In the genomic region with DNA sequence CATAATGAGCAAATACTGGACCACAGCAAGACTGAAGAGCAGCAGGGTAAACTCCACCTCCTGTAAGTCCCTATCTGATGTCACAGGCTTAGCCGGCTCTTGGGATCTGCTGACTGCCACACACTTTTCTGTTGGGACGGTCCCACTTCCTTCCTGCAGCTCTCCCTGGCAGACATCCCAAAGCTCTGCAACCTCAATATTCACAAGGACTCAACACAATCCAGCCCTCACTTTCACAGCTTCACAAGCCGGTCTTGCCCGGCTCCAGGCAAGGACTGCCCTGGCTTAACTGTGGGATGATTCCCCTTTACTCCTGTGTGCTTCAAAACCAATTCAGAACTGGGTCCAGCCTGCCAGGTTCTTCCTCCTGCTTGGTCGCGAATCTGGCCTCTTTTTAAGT, we compare ENCODE assay signal across 10 mouse cellular contexts. TPM values are rescaled to one million over a fixed set of nuclear protein-coding genes. Genes with fewer than 3 reads are reported as not detected.
DNase-seq lines count a peak whose midpoint lies in the region; ATAC-seq and TF ChIP-seq lines count a peak whose summit lies in the region.
"Had no signal": no experiment of that assay in that cellular context is flagged by ENCODE, and none has a peak within 500 bp of the region (broad histone marks: within the 10 kb centered on the region; RNA-seq: fewer than 3 reads in every experiment).

No protein-coding gene starts in this region.

- intact Hi-C loops in left cerebral cortex, postnatal 4 days (cut with DNase I), result no loop called here
- intact Hi-C loops in left cerebral cortex, adult 2 months (cut with DNase I), result no loop called here
- intact Hi-C loops in heart, adult 2 months (cut with DNase I), result no loop called here

- H3K9ac ChIP-seq in heart, adult 2 months (ENCODE audit: low read depth, low read length), result no peak overlapping the region
- H3K9ac ChIP-seq in hindbrain, embryonic 11.5 days (ENCODE audit: low read depth, low read length), result no peak overlapping the region

- peak; percentile 11 for DNase-seq in left cerebral cortex, postnatal 4 days
- no peak for DNase-seq in left cerebral cortex, adult 2 months (ENCODE audit: extremely low spot score in 1 of 2, low spot score in 2 of 2)
- peak; percentile 39 to 67 for DNase-seq in heart, adult 2 months
- peak; percentile 58 to 64 for DNase-seq in kidney, postnatal 25 days
- peak; percentile 40 for DNase-seq in skeletal muscle tissue, adult 2 months (ENCODE audit: low read depth, low spot score)
- DNase-seq in retina, postnatal 1 day, result no peak
- no peak for DNase-seq in hindbrain, embryonic 11.5 days (ENCODE audit: low spot score)
- no peak for DNase-seq in cerebellum, adult 9-10 months

- 7% methylated on average over 6 of the region's 6 CpGs for WGBS in heart, adult 2 months
- WGBS in hindbrain, embryonic 11.5 days, result 39% methylated on average over 6 of the region's 6 CpGs

- H3K27ac ChIP-seq in left cerebral cortex, adult 2 months, result no peak overlapping the region
- no peak overlapping the region for H3K27ac ChIP-seq in heart, adult 2 months
- no peak overlapping the region for H3K27ac ChIP-seq in hindbrain, embryonic 11.5 days (ENCODE audit: low read depth, low read length)

- H3K4me2 ChIP-seq in hindbrain, embryonic 11.5 days (replicated peaks; ENCODE audit: low read depth, low read length), result no peak overlapping the region

- no peak for TF ChIP-seq EP300 in heart, adult 2 months (IDR thresholded peaks at IDR 0.05; ENCODE audit: insufficient read depth, low read depth, low read length)

- no peak for TF ChIP-seq POLR2A in heart, adult 2 months (IDR thresholded peaks at IDR 0.05; ENCODE audit: insufficient read depth, low read depth, low read length)

- no peaks in the 10 kb centered on the region for H3K27me3 ChIP-seq in heart, adult 2 months (ENCODE audit: control insufficient read depth, insufficient read depth, low read length)
- H3K27me3 ChIP-seq in hindbrain, embryonic 11.5 days (ENCODE audit: control insufficient read depth, insufficient read depth, low read length), result no peaks in the 10 kb centered on the region

- peaks cover 5% of the 10 kb centered on the region for H3K4me1 ChIP-seq in heart, adult 2 months (ENCODE audit: control insufficient read depth, insufficient read depth, low read length)
- no peaks in the 10 kb centered on the region for H3K4me1 ChIP-seq in hindbrain, embryonic 11.5 days (replicated peaks; ENCODE audit: control insufficient read depth, insufficient read depth, low read length)

- TF ChIP-seq CTCF in left cerebral cortex, adult 2 months (IDR thresholded peaks at IDR 0.05), result no peak
- no peak for TF ChIP-seq CTCF in heart, adult 2 months (IDR thresholded peaks at IDR 0.05)

- H3K79me2 ChIP-seq in heart, adult 2 months (replicated peaks; ENCODE audit: control insufficient read depth, insufficient read depth, low read length), result no peaks in the 10 kb centered on the region; the same call in 1 of the 2 replicates

- ATAC-seq in hindbrain, embryonic 11.5 days (ENCODE audit: low FRiP score), result no peak

- no peaks in the 10 kb centered on the region; the same call in none of the 2 replicates for H3K36me3 ChIP-seq in heart, adult 2 months (ENCODE audit: control insufficient read depth, insufficient read depth, low read length)
- H3K36me3 ChIP-seq in hindbrain, embryonic 11.5 days (ENCODE audit: control insufficient read depth, insufficient read depth, low read length), result no peaks in the 10 kb centered on the region

- H3K4me3 ChIP-seq in left cerebral cortex, adult 2 months, result no peak overlapping the region
- no peak overlapping the region for H3K4me3 ChIP-seq in heart, adult 2 months
- H3K4me3 ChIP-seq in hindbrain, embryonic 11.5 days (ENCODE audit: low read depth, low read length), result no peak overlapping the region

- H3K9me3 ChIP-seq in hindbrain, embryonic 11.5 days (ENCODE audit: control insufficient read depth, low read length), result no peaks in the 10 kb centered on the region

RNA-seq across cellular contexts. Expression of a gene that starts 21.1 kb away (rescaled TPM):
- total RNA-seq in left cerebral cortex, postnatal 4 days (2021), result 10 to 100 TPM; 69.0 to 75.8 TPM
- total RNA-seq in left cerebral cortex, adult 2 months (2021), result 10 to 100 TPM; 85.7 to 88.7 TPM
- 10 to 100 TPM; 20.5 to 21.7 TPM for total RNA-seq in heart, adult 2 months (2021)
- 7.4 and 11.6 TPM in 2 replicates for polyA plus RNA-seq in heart, adult 2 months (2012; rRNA removed)
- 48.5 and 59.5 TPM in 2 replicates for polyA plus RNA-seq in hindbrain, embryonic 11.5 days (2014; fragmentation: Nextera tagmentation; extraction: Ambion mirVana)

RNA-seq across cellular contexts. Expression of a gene that starts 23.9 kb away (rescaled TPM):
- total RNA-seq in left cerebral cortex, postnatal 4 days (2021), result not detected
- total RNA-seq in left cerebral cortex, adult 2 months (2021), result not detected
- total RNA-seq in heart, adult 2 months (2021), result not detected
- polyA plus RNA-seq in heart, adult 2 months (2012; rRNA removed), result 0.08 and 0.18 TPM in 2 replicates
- polyA plus RNA-seq in hindbrain, embryonic 11.5 days (2014; fragmentation: Nextera tagmentation; extraction: Ambion mirVana), result 0.46 TPM in 1 of 2 replicates, not detected in the other
- total RNA-seq: MEL had no signal
- polyA plus RNA-seq: neural tube, embryonic 11.5 days had no signal

RNA-seq across cellular contexts. Expression of a gene that starts 46.5 kb away (rescaled TPM):
- 100 to 1,000 TPM; 147 to 148 TPM for total RNA-seq in left cerebral cortex, postnatal 4 days (2021)
- total RNA-seq in left cerebral cortex, adult 2 months (2021), result 10 to 100 TPM; 53.8 to 61.6 TPM
- total RNA-seq in heart, adult 2 months (2021), result 10 to 100 TPM; 29.2 to 31.4 TPM
- 12.5 and 20.4 TPM in 2 replicates for polyA plus RNA-seq in heart, adult 2 months (2012; rRNA removed)
- polyA plus RNA-seq in hindbrain, embryonic 11.5 days (2014; fragmentation: Nextera tagmentation; extraction: Ambion mirVana), result 79.5 and 83.0 TPM in 2 replicates

Comparison
In these comparisons a context has a peak if more than half of its experiments do, and no peak if none do; other contexts are left out.
1. DNase-seq: peak in left cerebral cortex, postnatal 4 days (single experiment), heart, adult 2 months (2 of 2), kidney, postnatal 25 days (2 of 2) and skeletal muscle tissue, adult 2 months (single experiment); none in left cerebral cortex, adult 2 months (0 of 2), retina, postnatal 1 day (single experiment), hindbrain, embryonic 11.5 days (single experiment) and cerebellum, adult 9-10 months (single experiment).